Mouse (Mus musculus) testis, postnatal 10 days (tissue): ENCODE data around the gene Rnf123.

Experiments
- DNase-seq: peaks from one replicate; pipeline ENCODE4 v3.0.0; 2021; ENCODE audit warnings: low spot score

The Rnf123 gene

GRCm38 (mm10) chr9:108082988-108083431 lies at the start of gene Rnf123:
Rnf123 (minus strand) TSS chr9:108083346.
- DNase-seq = no peak

- no peak for DNase-seq
Measured at GRCm38 (mm10) chr9:108132373-108132772, 49.2 kb upstream of the Rnf123 start.

GRCm38 (mm10) chr9:108131502-108131901 lies 48.4 kb upstream of the Rnf123 start:
- DNase-seq = no peak

- no peak for DNase-seq
Measured at GRCm38 (mm10) chr9:108129042-108129948, 46.1 kb upstream of the Rnf123 start.

- DNase-seq = no peak
Measured at GRCm38 (mm10) chr9:108128248-108128647, 45.1 kb upstream of the Rnf123 start.

- DNase-seq = no peak
Measured at GRCm38 (mm10) chr9:108126436-108127180, 43.5 kb upstream of the Rnf123 start.

- DNase-seq = peak; percentile 44
Measured at GRCm38 (mm10) chr9:108125731-108126130, 42.6 kb upstream of the Rnf123 start.

- DNase-seq = no peak
Measured at GRCm38 (mm10) chr9:108123916-108124315, 40.8 kb upstream of the Rnf123 start.

GRCm38 (mm10) chr9:108121170-108121969 lies 38.2 kb upstream of the Rnf123 start:
- DNase-seq = no peak

- DNase-seq = no peak
Measured at GRCm38 (mm10) chr9:108120671-108121070, 37.5 kb upstream of the Rnf123 start.

- DNase-seq = no peak
Measured at GRCm38 (mm10) chr9:108119891-108120411, 36.8 kb upstream of the Rnf123 start.

- DNase-seq = no peak
Measured at GRCm38 (mm10) chr9:108117143-108117542, 34.0 kb upstream of the Rnf123 start.

GRCm38 (mm10) chr9:108115290-108116077 lies 32.3 kb upstream of the Rnf123 start:
- DNase-seq = no peak

GRCm38 (mm10) chr9:108112719-108113340 lies 29.7 kb upstream of the Rnf123 start:
- DNase-seq = no peak

- no peak for DNase-seq
Measured at GRCm38 (mm10) chr9:108111593-108112121, 28.5 kb upstream of the Rnf123 start.

- no peak for DNase-seq
Measured at GRCm38 (mm10) chr9:108111101-108111592, 28.0 kb upstream of the Rnf123 start.

- no peak for DNase-seq
Measured at GRCm38 (mm10) chr9:108110160-108110559, 27.0 kb upstream of the Rnf123 start.

- no peak for DNase-seq
Measured at GRCm38 (mm10) chr9:108107867-108108266, 24.7 kb upstream of the Rnf123 start.

- no peak for DNase-seq
Measured at GRCm38 (mm10) chr9:108106090-108106489, 22.9 kb upstream of the Rnf123 start.

- DNase-seq = no peak
Measured at GRCm38 (mm10) chr9:108105549-108105863, 22.4 kb upstream of the Rnf123 start.
